Mouse (Mus musculus) thymus, adult 2 months (tissue): ENCODE data around the gene Tango6.

ENCODE experiments used
- CTCF ChIP-seq: fragments of 200-500 bp; IDR thresholded peaks from 2 replicates; pipeline ENCODE4 v1.5.1; 2012; ENCODE audit warnings: mild to moderate bottlenecking, control low read depth, low read length, moderate library complexity, borderline replicate concordance; ENCODE audit not compliant: control insufficient read depth, poor library complexity, insufficient read depth; ENCODE audit errors: extremely low read depth
- POLR2A ChIP-seq: fragments of 200-500 bp; IDR thresholded peaks from 2 replicates; pipeline ENCODE4 v1.6.1; 2012; ENCODE audit warnings: mild to moderate bottlenecking, low read length, control low read depth, moderate library complexity; ENCODE audit not compliant: control insufficient read depth, poor library complexity, insufficient read depth; ENCODE audit errors: extremely low read depth

- TF ChIP-seq POLR2A (no peak), CTCF (no peak)
These were observed 8.0 kb upstream of the Tango6 start for GRCm38 (mm10) chr8:106674894-106675293.
